Mouse (Mus musculus): ENCODE measurements around the gene Tspan3. TPM values are rescaled to one million over a fixed set of nuclear protein-coding genes. Genes with fewer than 3 reads are reported as not detected.

Tspan3 gene
- polyA plus RNA-seq, 1 experiment from 2014 or later, result 575 TPM

DNA sequence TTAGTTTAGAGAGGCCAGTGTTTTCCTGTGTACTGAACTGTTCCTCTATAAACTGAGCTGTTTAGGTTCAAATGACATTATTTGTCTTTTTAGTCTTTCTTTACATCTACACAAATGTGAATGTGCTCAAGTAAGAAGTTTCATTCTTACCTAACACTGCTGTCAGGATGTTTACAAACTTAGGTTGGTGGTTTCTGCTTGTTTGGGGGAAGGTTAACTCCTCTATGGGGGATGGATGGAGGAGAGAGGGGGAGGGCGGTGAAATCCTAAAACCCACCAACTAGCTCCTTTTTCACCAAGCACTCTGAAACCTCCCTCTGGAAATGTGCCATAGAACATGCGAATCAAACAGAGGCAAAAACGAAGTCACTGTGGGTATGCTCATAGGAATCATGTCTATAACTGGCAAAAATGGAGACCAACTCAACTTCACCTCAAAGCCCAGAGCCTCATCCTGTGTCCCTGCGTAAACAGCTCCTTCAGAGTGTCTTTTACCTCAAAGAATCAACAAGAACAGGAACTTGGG, 12.7 kb downstream of the Tspan3 start:
- Histone ChIP-seq H3K9ac (no peak overlapping the region), H3K4me3 (no peak overlapping the region), H3K36me3 (peaks cover 6% of the 10 kb centered on the region), H3K9me3 (no peaks in the 10 kb centered on the region), H3K4me1 (replicated peaks) (peaks cover 30% of the 10 kb centered on the region), H3K27ac (no peak overlapping the region), H3K4me2 (no peak overlapping the region), H3K27me3 (no peaks in the 10 kb centered on the region)
- 83% methylated on average over 4 of the region's 4 CpGs for WGBS
- ATAC-seq (ENCODE audit: low FRiP score), result no peak

DNA sequence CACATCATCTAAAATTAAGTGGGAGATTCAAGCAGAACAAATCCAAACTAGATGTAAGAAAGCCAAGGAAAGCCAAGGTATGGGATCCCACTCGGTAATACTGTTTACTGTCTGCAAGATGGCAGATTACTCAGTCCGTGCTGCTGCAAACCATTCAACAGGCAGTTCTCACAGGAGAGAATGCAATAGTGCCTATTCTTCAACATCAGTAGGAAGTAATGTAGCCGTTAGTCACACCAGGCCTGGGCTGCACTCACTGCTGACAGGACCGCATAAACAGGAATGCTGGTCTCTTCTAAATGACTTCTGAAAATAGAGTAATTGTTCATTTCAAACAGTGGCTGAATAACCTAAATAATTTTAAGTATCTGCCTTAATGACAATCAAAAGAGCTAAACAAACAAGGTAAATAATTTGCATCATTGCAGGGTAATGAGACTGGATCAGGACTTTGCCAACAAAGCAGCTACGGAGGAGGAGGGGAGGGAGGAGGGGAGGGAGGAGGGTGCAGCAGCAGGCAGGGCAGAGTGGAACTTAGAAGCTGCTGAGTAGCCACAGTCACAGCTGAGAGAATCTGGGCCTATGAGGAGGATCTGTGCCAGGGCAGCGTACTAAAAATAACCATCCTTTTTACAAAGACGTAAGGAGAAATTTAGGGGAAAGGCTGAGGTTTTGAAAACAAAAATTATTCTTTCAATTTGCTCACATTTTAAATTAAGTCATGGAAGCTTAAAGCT, 13.4 kb downstream of the Tspan3 start:
- no peaks in the 10 kb centered on the region for H3K9me3 ChIP-seq
- no peak overlapping the region for H3K4me2 ChIP-seq
- peaks cover 31% of the 10 kb centered on the region for H3K4me1 ChIP-seq (replicated peaks)
- H3K9ac ChIP-seq, result no peak overlapping the region
- no peak overlapping the region for H3K4me3 ChIP-seq
- peaks cover 11% of the 10 kb centered on the region for H3K36me3 ChIP-seq
- peak overlapping the region; percentile 69; the same call in 1 of the 2 replicates for H3K27ac ChIP-seq
- no peaks in the 10 kb centered on the region for H3K27me3 ChIP-seq
- ATAC-seq (ENCODE audit: low FRiP score), result no peak
- WGBS, result 41% methylated on average over 7 of the region's 7 CpGs

DNA sequence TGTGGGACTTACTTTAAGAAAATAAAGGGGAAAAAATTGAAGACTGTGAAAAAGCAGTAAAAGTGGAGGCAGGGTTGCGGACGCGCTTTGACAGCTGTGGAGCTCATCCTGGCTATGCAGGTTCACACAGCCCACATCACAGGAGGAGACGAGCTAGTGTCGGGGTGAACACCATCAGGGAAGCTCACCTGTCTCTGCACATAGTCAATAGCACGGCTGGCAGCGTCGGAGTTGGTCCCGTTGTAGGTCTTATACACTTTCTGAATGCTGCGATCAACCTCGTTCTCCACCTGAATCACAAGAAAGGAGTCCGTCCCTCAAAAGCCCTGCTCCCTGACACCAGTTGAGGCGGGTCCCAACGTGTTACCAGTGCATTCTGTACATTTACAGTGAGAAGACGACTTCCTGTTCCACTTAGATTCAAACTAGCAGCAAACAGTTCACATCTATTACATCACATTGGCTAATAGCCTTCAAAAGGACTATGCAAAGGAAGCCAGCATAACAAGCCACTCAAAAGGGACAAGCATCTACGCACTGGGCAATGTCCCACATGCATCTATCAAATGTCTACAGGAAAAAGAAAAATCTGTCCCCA, 18.9 kb downstream of the Tspan3 start:
- WGBS, result 97% methylated on average over 16 of the region's 16 CpGs
- Histone ChIP-seq H3K4me1 (replicated peaks) (peaks cover 5% of the 10 kb centered on the region; the same call in 1 of the 2 replicates), H3K27ac (no peak overlapping the region), H3K27me3 (no peaks in the 10 kb centered on the region), H3K9ac (no peak overlapping the region), H3K36me3 (peaks cover 55% of the 10 kb centered on the region), H3K9me3 (no peaks in the 10 kb centered on the region), H3K4me2 (no peak overlapping the region), H3K4me3 (no peak overlapping the region)
- no peak for ATAC-seq (ENCODE audit: low FRiP score)

DNA sequence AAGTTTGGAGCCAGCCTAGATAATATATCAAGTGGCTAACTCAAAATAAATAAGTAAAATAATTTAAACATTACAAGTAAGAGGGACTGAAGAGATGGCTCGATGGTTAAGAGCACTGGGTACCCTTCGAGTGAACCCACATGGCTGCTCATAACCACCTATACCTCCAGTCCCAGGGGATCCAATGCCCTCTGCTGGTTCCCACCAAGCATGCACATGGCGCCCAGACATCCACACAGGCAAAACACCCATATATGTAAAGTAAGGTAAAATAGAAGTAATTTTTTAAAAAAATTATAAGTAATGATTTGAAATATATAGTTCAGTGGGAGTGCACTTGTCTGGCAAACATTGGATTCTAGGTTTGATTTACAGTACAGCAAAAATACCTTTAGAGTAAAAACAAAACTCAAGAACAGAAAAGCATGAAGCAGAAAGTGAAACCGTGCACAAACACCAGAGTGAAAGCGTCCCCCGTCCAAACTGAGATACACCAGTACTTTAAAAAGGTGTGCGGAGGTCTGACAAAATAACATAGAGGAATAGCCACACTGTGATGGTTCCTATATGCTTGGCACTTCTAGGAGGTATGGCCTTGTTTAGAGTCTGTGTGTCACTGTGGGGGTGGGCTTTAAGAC, 20.8 kb downstream of the Tspan3 start:
- no peak overlapping the region for H3K27ac ChIP-seq
- WGBS, result 95% methylated on average over 7 of the region's 7 CpGs
- peaks cover 5% of the 10 kb centered on the region; the same call in 1 of the 2 replicates for H3K4me1 ChIP-seq (replicated peaks)
- no peaks in the 10 kb centered on the region for H3K9me3 ChIP-seq
- no peak overlapping the region for H3K9ac ChIP-seq
- H3K27me3 ChIP-seq, result no peaks in the 10 kb centered on the region
- peaks cover 63% of the 10 kb centered on the region for H3K36me3 ChIP-seq
- H3K4me2 ChIP-seq, result no peak overlapping the region
- H3K4me3 ChIP-seq, result no peak overlapping the region
- ATAC-seq (ENCODE audit: low FRiP score), result no peak

DNA sequence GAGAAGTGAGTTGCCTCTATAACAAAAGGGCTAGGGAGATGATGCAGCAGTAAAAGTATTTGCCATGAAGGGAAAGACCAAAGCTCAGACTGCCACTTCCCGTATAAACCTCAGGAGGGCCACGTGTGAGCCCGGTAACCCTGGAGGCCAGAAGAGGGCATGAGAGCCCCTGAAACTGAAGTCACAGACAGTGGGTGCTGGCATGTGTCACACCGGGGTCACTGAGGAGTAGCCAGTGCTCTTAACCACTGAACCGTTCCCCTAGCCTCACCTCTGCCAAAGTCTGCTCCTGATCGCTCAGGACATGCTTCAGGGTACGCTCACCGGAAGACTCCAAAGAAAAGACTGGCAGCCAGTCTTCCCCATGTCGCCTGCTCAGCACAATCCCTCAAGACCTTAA, 23.5 kb downstream of the Tspan3 start:
- no peak overlapping the region for H3K4me3 ChIP-seq
- H3K9me3 ChIP-seq, result no peaks in the 10 kb centered on the region
- peaks cover 75% of the 10 kb centered on the region for H3K36me3 ChIP-seq
- ATAC-seq (ENCODE audit: low FRiP score), result no peak
- no peak overlapping the region for H3K27ac ChIP-seq
- no peaks in the 10 kb centered on the region for H3K27me3 ChIP-seq
- WGBS, result 88% methylated on average over 9 of the region's 9 CpGs
- no peaks in the 10 kb centered on the region for H3K4me1 ChIP-seq (replicated peaks)
- no peak overlapping the region for H3K4me2 ChIP-seq
- no peak overlapping the region for H3K9ac ChIP-seq

DNA sequence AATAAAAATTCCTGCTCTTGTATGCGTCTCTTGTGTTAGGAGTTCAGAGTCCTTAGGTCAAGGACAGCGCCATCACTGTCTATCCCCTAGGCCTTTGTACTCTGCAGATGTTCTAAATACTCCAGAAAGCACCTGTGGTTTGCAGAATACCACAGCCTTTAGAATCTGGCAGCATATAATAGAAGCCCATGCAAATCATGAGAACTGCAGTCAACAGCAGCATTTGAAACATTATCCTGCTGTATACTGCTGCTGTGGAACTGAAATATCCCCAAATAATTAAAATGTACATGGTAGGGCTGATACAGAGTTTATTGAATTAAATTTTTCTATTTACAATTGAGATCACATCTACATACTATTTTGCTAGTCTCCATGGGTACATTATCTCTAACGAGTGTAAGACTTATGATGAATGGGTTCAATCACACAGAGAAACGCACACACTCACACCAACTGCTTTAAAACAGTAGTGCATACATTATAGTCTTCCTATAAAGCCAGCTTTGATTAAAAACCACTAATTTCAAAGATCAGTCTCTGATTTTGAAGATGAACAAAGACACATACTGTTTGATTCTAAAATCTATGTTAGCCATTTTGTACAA, 29.6 kb downstream of the Tspan3 start:
- Histone ChIP-seq H3K4me1 (replicated peaks) (peaks cover 7% of the 10 kb centered on the region), H3K9ac (no peak overlapping the region), H3K27me3 (no peaks in the 10 kb centered on the region), H3K27ac (no peak overlapping the region), H3K36me3 (peaks cover 85% of the 10 kb centered on the region), H3K4me3 (no peak overlapping the region), H3K4me2 (no peak overlapping the region), H3K9me3 (no peaks in the 10 kb centered on the region)
- WGBS, result 86% methylated on average over 4 of the region's 4 CpGs
- ATAC-seq (ENCODE audit: low FRiP score), result no peak

DNA sequence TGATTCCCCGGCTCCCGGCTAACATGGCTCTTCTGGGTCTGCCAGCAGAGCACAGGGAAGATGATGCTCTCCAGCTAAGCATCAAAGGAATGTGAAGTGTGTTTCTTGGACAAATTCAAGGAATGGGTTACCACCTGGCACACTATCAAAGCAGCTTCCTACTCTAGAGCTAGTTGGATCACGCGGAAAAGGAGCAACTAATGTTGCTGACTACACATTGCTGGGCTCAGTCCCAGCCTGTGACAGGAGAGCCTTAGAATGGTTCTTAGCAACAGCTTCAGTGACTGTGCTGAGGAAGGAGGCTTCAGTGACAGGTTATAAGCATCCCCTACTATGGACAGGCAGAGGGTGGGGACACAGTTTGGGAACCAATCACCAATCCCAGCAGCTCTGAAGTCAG, 30.7 kb downstream of the Tspan3 start:
- 90% methylated on average over 4 of the region's 4 CpGs for WGBS
- no peak overlapping the region for H3K9ac ChIP-seq
- H3K4me1 ChIP-seq (replicated peaks), result peaks cover 10% of the 10 kb centered on the region
- no peak overlapping the region for H3K4me3 ChIP-seq
- no peak for ATAC-seq (ENCODE audit: low FRiP score)
- H3K4me2 ChIP-seq, result no peak overlapping the region
- H3K9me3 ChIP-seq, result no peaks in the 10 kb centered on the region
- no peaks in the 10 kb centered on the region for H3K27me3 ChIP-seq
- peaks cover 90% of the 10 kb centered on the region for H3K36me3 ChIP-seq
- H3K27ac ChIP-seq, result no peak overlapping the region

DNA sequence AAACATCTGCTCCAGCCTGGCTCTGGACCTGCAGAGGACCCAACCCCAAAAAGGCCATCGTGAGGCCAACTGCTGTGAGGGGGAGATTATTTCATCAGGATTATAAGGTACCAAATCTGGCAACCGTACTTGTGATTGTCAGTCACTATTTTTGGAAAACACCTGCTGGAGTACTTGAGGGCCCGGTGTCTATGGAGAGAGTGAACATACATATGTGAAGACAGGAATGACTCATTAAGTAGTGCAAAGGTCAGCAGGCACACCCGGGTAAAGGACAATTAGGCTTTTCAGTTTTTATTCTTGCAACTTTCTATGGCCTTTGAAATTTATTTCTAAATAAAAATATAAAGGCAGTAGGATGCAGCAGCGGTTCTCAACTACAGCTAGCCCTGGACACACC, 31.3 kb downstream of the Tspan3 start:
- H3K4me1 ChIP-seq (replicated peaks), result peaks cover 10% of the 10 kb centered on the region
- no peak for ATAC-seq (ENCODE audit: low FRiP score)
- H3K36me3 ChIP-seq, result peaks cover 93% of the 10 kb centered on the region
- no peaks in the 10 kb centered on the region for H3K9me3 ChIP-seq
- H3K4me3 ChIP-seq, result no peak overlapping the region
- no peak overlapping the region for H3K9ac ChIP-seq
- H3K27ac ChIP-seq, result no peak overlapping the region
- H3K4me2 ChIP-seq, result no peak overlapping the region
- 92% methylated on average over 5 of the region's 5 CpGs for WGBS
- H3K27me3 ChIP-seq, result no peaks in the 10 kb centered on the region

DNA sequence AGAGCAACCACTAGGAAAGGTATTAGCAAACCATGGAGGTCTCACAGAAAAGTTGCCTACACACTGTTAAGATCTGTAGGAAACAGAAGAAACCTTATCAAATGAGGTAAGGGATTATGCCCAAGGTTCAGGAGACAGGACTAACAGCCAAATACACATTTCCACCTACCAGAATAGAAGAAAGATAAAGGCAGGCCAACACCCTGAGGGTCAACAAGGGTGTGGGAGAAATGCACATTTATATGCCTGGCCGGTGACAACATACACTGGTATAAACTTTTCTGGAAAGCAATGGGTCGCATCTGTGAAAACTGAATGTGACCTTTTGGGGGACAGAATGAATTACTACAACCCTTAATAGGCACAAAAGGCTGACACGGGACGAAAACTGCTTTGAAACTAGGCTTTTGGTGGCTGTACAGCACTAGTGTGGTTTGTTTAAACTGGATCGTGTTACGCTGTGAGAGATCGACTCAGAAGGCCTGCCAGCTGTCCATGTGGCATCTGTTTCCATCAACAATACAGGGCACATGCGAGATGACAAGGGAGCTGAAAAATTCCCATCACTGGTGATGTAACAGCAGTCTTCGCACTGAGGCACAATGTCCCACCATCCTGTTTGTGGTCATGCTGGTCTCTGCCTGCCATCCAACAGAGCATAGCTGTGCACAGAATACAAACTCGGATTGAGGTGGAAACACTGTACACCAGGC, 33.3 kb downstream of the Tspan3 start:
- 79% methylated on average over 10 of the region's 10 CpGs for WGBS
- Histone ChIP-seq H3K4me1 (replicated peaks) (peaks cover 10% of the 10 kb centered on the region), H3K36me3 (peaks cover 98% of the 10 kb centered on the region), H3K4me3 (no peak overlapping the region), H3K4me2 (no peak overlapping the region), H3K27me3 (no peaks in the 10 kb centered on the region), H3K9ac (no peak overlapping the region), H3K9me3 (no peaks in the 10 kb centered on the region), H3K27ac (no peak overlapping the region)
- no peak for ATAC-seq (ENCODE audit: low FRiP score)

DNA sequence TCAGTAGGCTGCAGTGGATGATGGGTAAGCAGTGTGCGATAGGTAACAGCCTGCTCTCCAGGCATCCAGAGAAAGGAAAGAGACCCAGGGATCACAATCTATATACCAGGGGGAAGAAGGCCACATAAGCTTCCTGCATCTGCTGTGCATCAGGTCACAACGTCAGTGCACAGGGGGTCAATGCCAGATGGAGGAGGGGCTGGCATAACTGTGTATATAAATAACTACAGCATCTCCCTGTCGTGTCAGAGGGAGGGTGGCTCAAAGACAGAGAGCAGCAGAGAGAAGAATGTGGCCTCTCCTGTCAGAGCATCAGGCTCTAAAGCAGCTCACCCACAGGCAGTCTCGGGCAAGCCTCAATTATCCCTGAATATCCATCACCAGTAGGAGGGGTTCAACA, 34.7 kb downstream of the Tspan3 start:
- no peak for ATAC-seq (ENCODE audit: low FRiP score)
- H3K9ac ChIP-seq, result no peak overlapping the region
- peaks cover 10% of the 10 kb centered on the region for H3K4me1 ChIP-seq (replicated peaks)
- no peak overlapping the region for H3K4me2 ChIP-seq
- WGBS, result 70% methylated on average over 4 of the region's 4 CpGs
- peaks cover 85% of the 10 kb centered on the region for H3K36me3 ChIP-seq
- no peak overlapping the region for H3K4me3 ChIP-seq
- peak overlapping the region; percentile 40; the same call in 1 of the 2 replicates for H3K27ac ChIP-seq
- H3K9me3 ChIP-seq, result no peaks in the 10 kb centered on the region
- no peaks in the 10 kb centered on the region for H3K27me3 ChIP-seq

DNA sequence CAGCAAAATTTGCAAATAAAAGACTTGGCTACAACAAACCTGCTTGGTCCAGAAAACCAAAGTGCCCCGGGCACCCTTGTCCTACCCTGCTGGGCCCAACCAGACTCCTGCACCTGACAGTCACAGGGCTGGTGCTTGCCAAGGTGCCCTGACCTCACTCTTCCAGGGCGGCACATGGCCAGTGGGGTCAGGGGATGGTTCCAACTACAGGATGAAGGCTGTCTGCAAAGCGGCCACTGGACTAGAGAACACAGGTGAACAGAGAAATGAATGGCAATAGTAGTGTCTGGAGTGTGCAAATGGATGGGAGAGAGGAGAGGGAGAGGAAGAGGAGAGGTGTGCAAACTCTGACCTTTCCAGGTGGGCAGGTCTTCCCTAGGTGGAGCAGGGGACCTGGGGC, 35.3 kb downstream of the Tspan3 start:
- Histone ChIP-seq H3K4me1 (replicated peaks) (peaks cover 10% of the 10 kb centered on the region), H3K27me3 (no peaks in the 10 kb centered on the region), H3K27ac (peak overlapping the region; percentile 50; the same call in 1 of the 2 replicates), H3K9ac (no peak overlapping the region), H3K9me3 (no peaks in the 10 kb centered on the region), H3K4me2 (no peak overlapping the region), H3K36me3 (peaks cover 79% of the 10 kb centered on the region), H3K4me3 (no peak overlapping the region)
- ATAC-seq (ENCODE audit: low FRiP score), result no peak
- WGBS, result 91% methylated on average over 3 of the region's 3 CpGs

DNA sequence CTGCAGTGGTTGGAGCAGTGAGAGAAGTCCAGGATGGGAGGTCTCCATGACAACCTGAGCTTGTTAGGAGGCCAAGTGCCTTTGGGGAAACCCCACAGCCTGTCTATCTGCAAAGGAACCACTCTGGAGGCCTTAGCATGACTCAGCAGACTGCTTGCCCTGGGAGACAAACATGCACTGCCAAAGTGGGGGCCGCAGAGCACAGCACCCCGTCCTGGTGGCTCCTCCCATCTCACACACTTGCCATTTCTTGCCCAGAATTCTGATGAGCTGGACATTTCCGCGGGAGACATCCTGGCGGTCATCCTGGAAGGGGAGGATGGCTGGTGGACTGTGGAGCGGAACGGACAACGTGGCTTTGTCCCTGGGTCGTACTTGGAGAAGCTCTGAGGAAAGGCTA, 36.9 kb downstream of the Tspan3 start:
- 0 out of 2 replicates have a peak overlapping the region, but pooled peaks have one; percentile 25 for H3K9ac ChIP-seq
- ATAC-seq (ENCODE audit: low FRiP score), result no peak
- H3K27ac ChIP-seq, result no peak overlapping the region
- no peaks in the 10 kb centered on the region for H3K9me3 ChIP-seq
- H3K36me3 ChIP-seq, result peaks cover 62% of the 10 kb centered on the region
- no peaks in the 10 kb centered on the region for H3K27me3 ChIP-seq
- no peak overlapping the region for H3K4me3 ChIP-seq
- peaks cover 20% of the 10 kb centered on the region for H3K4me1 ChIP-seq (replicated peaks)
- H3K4me2 ChIP-seq, result no peak overlapping the region
- WGBS, result 83% methylated on average over 9 of the region's 9 CpGs
